Mouse (Mus musculus) limb, embryonic 11.5 days (tissue): Measurements from ENCODE around the gene Trappc13. TPM values are rescaled to one million over a fixed set of nuclear protein-coding genes. Genes with fewer than 3 reads are reported as not detected.

Experiments
- ATAC-seq: fragments of 200-750 bp; cut with Nextera tagmentation; 2 replicates; pipeline ENCODE4 v1.8.0; 2017; ENCODE audit warnings: low read depth; ENCODE audit not compliant: insufficient number of reproducible peaks, low FRiP score, low TSS enrichment
- DNase-seq: peaks from one replicate; pipeline ENCODE4 v3.0.0-alpha.2; 2015; ENCODE audit warnings: low spot score
- H3K27ac ChIP-seq: fragments of 300-500 bp; sonication (generic); replicated peaks from 2 replicates; pipeline ENCODE4 v1.5.1; 2014; ENCODE audit warnings: low read depth, mild to moderate bottlenecking, low read length
- H3K27me3 ChIP-seq: fragments of 300-500 bp; sonication (generic); 2 replicates; pipeline ENCODE4 v1.6.1; 2014; ENCODE audit warnings: mild to moderate bottlenecking, low read length, mixed read lengths; ENCODE audit not compliant: control insufficient read depth, insufficient read depth
- H3K36me3 ChIP-seq: fragments of 300-500 bp; sonication (generic); 2 replicates; pipeline ENCODE4 v1.6.1; 2014; ENCODE audit warnings: mild to moderate bottlenecking, low read length, moderate library complexity, mixed read lengths; ENCODE audit not compliant: control insufficient read depth, insufficient read depth
- H3K4me1 ChIP-seq: fragments of 300-500 bp; sonication (generic); 2 replicates; pipeline ENCODE4 v1.6.1; 2014; ENCODE audit warnings: low read length, mixed read lengths; ENCODE audit not compliant: control insufficient read depth, insufficient read depth
- H3K4me2 ChIP-seq: fragments of 300-500 bp; sonication (generic); 2 replicates; pipeline ENCODE4 v1.6.1; 2014; ENCODE audit warnings: low read depth, mild to moderate bottlenecking, moderate library complexity; ENCODE audit not compliant: severe bottlenecking
- H3K4me3 ChIP-seq: fragments of 300-500 bp; sonication (generic); 2 replicates; pipeline ENCODE4 v1.5.1; 2014; ENCODE audit warnings: low read depth, low read length
- H3K9ac ChIP-seq: fragments of 300-500 bp; sonication (generic); 2 replicates; pipeline ENCODE4 v1.6.1; 2014; ENCODE audit warnings: mild to moderate bottlenecking, low read length
- H3K9me3 ChIP-seq: fragments of 300-500 bp; sonication (generic); 2 replicates; pipeline ENCODE4 v1.6.1; 2016; ENCODE audit warnings: low read length; ENCODE audit not compliant: control insufficient read depth
- WGBS: fragments of 180-500 bp; shearing (Covaris S2); extraction: QIAGEN DNeasy Blood & Tissue Kit; methylation state at CpG from one replicate; pipeline ENCODE4 v1.1.7; 2014; 5-methylcytosine and 5-hydroxymethylcytosine counted together
- polyA plus RNA-seq: library from polyadenylated mRNA; unstranded; fragments of >200 nt; fragmentation: Nextera tagmentation; extraction: Ambion mirVana; gene quantifications from 2 replicates; pipeline ENCODE4 v1.2.1, GENCODE M21; 2014

Trappc13 gene
- polyA plus RNA-seq, 1 experiment from 2014 or later = 63.6 TPM

GRCm38 (mm10) chr13:104134510-104135085, 43.7 kb downstream of the Trappc13 start:
- 82% methylated on average over 4 of the region's 4 CpGs for WGBS
- Histone ChIP-seq H3K9ac (no peak overlapping the region), H3K27me3 (no peaks in the 10 kb centered on the region), H3K4me2 (no peak overlapping the region), H3K27ac (no peak overlapping the region), H3K4me1 (no peaks in the 10 kb centered on the region), H3K4me3 (no peak overlapping the region), H3K36me3 (no peaks in the 10 kb centered on the region), H3K9me3 (no peaks in the 10 kb centered on the region)
- DNase-seq (no peak), ATAC-seq (no peak)

GRCm38 (mm10) chr13:104132561-104132960, 45.7 kb downstream of the Trappc13 start:
- Histone ChIP-seq H3K36me3 (no peaks in the 10 kb centered on the region), H3K9me3 (no peaks in the 10 kb centered on the region), H3K9ac (no peak overlapping the region), H3K4me2 (no peak overlapping the region), H3K27me3 (no peaks in the 10 kb centered on the region), H3K4me3 (no peak overlapping the region), H3K4me1 (no peaks in the 10 kb centered on the region), H3K27ac (no peak overlapping the region)
- DNase-seq (no peak), ATAC-seq (no peak)
- 91% methylated on average over 2 of the region's 2 CpGs for WGBS

- Histone ChIP-seq H3K27ac (no peak overlapping the region), H3K4me1 (no peaks in the 10 kb centered on the region), H3K9me3 (no peaks in the 10 kb centered on the region), H3K4me3 (no peak overlapping the region), H3K36me3 (no peaks in the 10 kb centered on the region), H3K9ac (no peak overlapping the region), H3K27me3 (no peaks in the 10 kb centered on the region), H3K4me2 (no peak overlapping the region)
- DNase-seq (no peak), ATAC-seq (no peak)
- 88% methylated on average over 20 of the region's 20 CpGs for WGBS
These were observed 54.4 kb downstream of the Trappc13 start for GRCm38 (mm10) chr13:104123662-104124381.

GRCm38 (mm10) chr13:104122078-104122840, 56.0 kb downstream of the Trappc13 start:
- Histone ChIP-seq H3K27me3 (no peaks in the 10 kb centered on the region), H3K9me3 (no peaks in the 10 kb centered on the region), H3K4me2 (no peak overlapping the region), H3K4me1 (no peaks in the 10 kb centered on the region), H3K4me3 (no peak overlapping the region), H3K36me3 (no peaks in the 10 kb centered on the region), H3K9ac (no peak overlapping the region), H3K27ac (no peak overlapping the region)
- DNase-seq (no peak), ATAC-seq (no peak)
- WGBS = 52% methylated on average over 17 of the region's 17 CpGs

GRCm38 (mm10) chr13:104114827-104115226, 63.4 kb downstream of the Trappc13 start:
- H3K27ac ChIP-seq = no peak overlapping the region
- WGBS = 92% methylated on average over 2 of the region's 2 CpGs

GRCm38 (mm10) chr13:104113782-104114181, 64.5 kb downstream of the Trappc13 start:
- DNase-seq = no peak
- Histone ChIP-seq H3K4me2 (no peak overlapping the region), H3K27ac (no peak overlapping the region), H3K9me3 (no peaks in the 10 kb centered on the region), H3K27me3 (no peaks in the 10 kb centered on the region), H3K4me1 (no peaks in the 10 kb centered on the region), H3K36me3 (no peaks in the 10 kb centered on the region), H3K4me3 (no peak overlapping the region), H3K9ac (no peak overlapping the region)
- no peak for ATAC-seq
- WGBS = 93% methylated on average over 4 of the region's 4 CpGs

More at GRCm38 (mm10) chr13:104114827-104115226, 63.4 kb downstream of the Trappc13 start:
- Histone ChIP-seq H3K4me2 (no peak overlapping the region), H3K27me3 (no peaks in the 10 kb centered on the region), H3K4me3 (no peak overlapping the region), H3K36me3 (no peaks in the 10 kb centered on the region), H3K4me1 (no peaks in the 10 kb centered on the region), H3K9me3 (no peaks in the 10 kb centered on the region), H3K9ac (no peak overlapping the region)
- DNase-seq (no peak), ATAC-seq (no peak)

- H3K9ac ChIP-seq = no peak overlapping the region
- WGBS = 76% methylated on average over 12 of the region's 12 CpGs
- H3K4me2 ChIP-seq = no peak overlapping the region
- no peak overlapping the region for H3K27ac ChIP-seq
- H3K9me3 ChIP-seq = no peaks in the 10 kb centered on the region
- no peaks in the 10 kb centered on the region for H3K36me3 ChIP-seq
- no peak for ATAC-seq
- H3K27me3 ChIP-seq = no peaks in the 10 kb centered on the region
- H3K4me3 ChIP-seq = no peak overlapping the region
- no peaks in the 10 kb centered on the region for H3K4me1 ChIP-seq
- DNase-seq = no peak
These were observed 65.9 kb downstream of the Trappc13 start for GRCm38 (mm10) chr13:104112266-104112900.

GRCm38 (mm10) chr13:104110526-104110925, 67.7 kb downstream of the Trappc13 start:
- Histone ChIP-seq H3K4me3 (peak overlapping the region; percentile 71; the same call in 1 of the 2 replicates), H3K27me3 (no peaks in the 10 kb centered on the region), H3K9ac (no peak overlapping the region), H3K27ac (no peak overlapping the region), H3K9me3 (no peaks in the 10 kb centered on the region), H3K4me1 (no peaks in the 10 kb centered on the region), H3K36me3 (no peaks in the 10 kb centered on the region), H3K4me2 (peak overlapping the region; percentile 88)
- no peak for DNase-seq
- no peak for ATAC-seq
- 62% methylated on average over 7 of the region's 7 CpGs for WGBS
